Mouse (Mus musculus): ENCODE data around the gene Ctbp2. TPM values are rescaled to one million over a fixed set of nuclear protein-coding genes. Genes with fewer than 3 reads are reported as not detected.

Gene Ctbp2
- total RNA-seq, 1 experiment, result 241 TPM

- Histone ChIP-seq H3K9ac (ENCODE audit: insufficient read depth, low read depth, low read length, poor library complexity, severe bottlenecking) (no peak overlapping the region), H3K36me3 (ENCODE audit: control insufficient read depth, insufficient read depth, low read length, poor library complexity, severe bottlenecking) (peaks cover 92% of the 10 kb centered on the region), H3K4me3 (ENCODE audit: insufficient read depth in 1 of 2, low read depth in 1 of 2, low read length in 2 of 2, poor library complexity in 1 of 2, severe bottlenecking in 1 of 2) (no peak overlapping the region), H3K9me3 (ENCODE audit: control insufficient read depth, insufficient read depth, low read depth, low read length) (no peaks in the 10 kb centered on the region), H3K27ac (ENCODE audit: insufficient read depth, low read depth, low read length, poor library complexity, severe bottlenecking) (no peak overlapping the region), H3K4me1 (ENCODE audit: control insufficient read depth in 2 of 2, insufficient read depth in 2 of 2, low read length in 2 of 2, poor library complexity in 1 of 2) (peaks cover 4 to 7% of the 10 kb centered on the region in 2 experiments; a peak in 2 of 4 replicates)
- TF ChIP-seq ZNF384 (IDR thresholded peaks at IDR 0.05; ENCODE audit: low read depth, low read length) (no peak), MAFK (IDR thresholded peaks at IDR 0.05; ENCODE audit: insufficient read depth, low read depth, low read length) (no peak), CHD2 (IDR thresholded peaks at IDR 0.05; ENCODE audit: low read depth, low read length) (no peak), ZC3H11A (IDR thresholded peaks at IDR 0.05; ENCODE audit: borderline replicate concordance, low read depth, low read length) (no peak), HCFC1 (IDR thresholded peaks at IDR 0.05; ENCODE audit: borderline replicate concordance, insufficient read depth, low read length) (no peak)
- in situ Hi-C loops (cut with MboI; ENCODE audit: low sequenced_read_pairs in 2 of 2, unreplicated experiment in 2 of 2), result no loop called here
- no peak for DNase-seq (ENCODE audit: low read depth, low spot score)
Observed at GRCm38 (mm10) chr7:132999061-132999460, 125.1 kb downstream of the Ctbp2 start.

GRCm38 (mm10) chr7:132998639-132999038, 125.5 kb downstream of the Ctbp2 start:
- no peak for DNase-seq (ENCODE audit: low read depth, low spot score)
- in situ Hi-C loops (cut with MboI; ENCODE audit: low sequenced_read_pairs in 2 of 2, unreplicated experiment in 2 of 2), result no loop called here
- Histone ChIP-seq H3K9me3 (ENCODE audit: control insufficient read depth, insufficient read depth, low read depth, low read length) (no peaks in the 10 kb centered on the region), H3K9ac (ENCODE audit: insufficient read depth, low read depth, low read length, poor library complexity, severe bottlenecking) (no peak overlapping the region), H3K36me3 (ENCODE audit: control insufficient read depth, insufficient read depth, low read length, poor library complexity, severe bottlenecking) (peaks cover 95% of the 10 kb centered on the region), H3K4me3 (ENCODE audit: insufficient read depth in 1 of 2, low read depth in 1 of 2, low read length in 2 of 2, poor library complexity in 1 of 2, severe bottlenecking in 1 of 2) (no peak overlapping the region), H3K27ac (ENCODE audit: insufficient read depth, low read depth, low read length, poor library complexity, severe bottlenecking) (no peak overlapping the region), H3K4me1 (ENCODE audit: control insufficient read depth in 2 of 2, insufficient read depth in 2 of 2, low read length in 2 of 2, poor library complexity in 1 of 2) (peaks cover 3 to 6% of the 10 kb centered on the region in 2 experiments; a peak in 2 of 4 replicates)
- TF ChIP-seq MAFK (IDR thresholded peaks at IDR 0.05; ENCODE audit: insufficient read depth, low read depth, low read length) (no peak), HCFC1 (IDR thresholded peaks at IDR 0.05; ENCODE audit: borderline replicate concordance, insufficient read depth, low read length) (no peak), ZNF384 (IDR thresholded peaks at IDR 0.05; ENCODE audit: low read depth, low read length) (no peak), CHD2 (IDR thresholded peaks at IDR 0.05; ENCODE audit: low read depth, low read length) (no peak), ZC3H11A (IDR thresholded peaks at IDR 0.05; ENCODE audit: borderline replicate concordance, low read depth, low read length) (no peak)

- Histone ChIP-seq H3K9ac (ENCODE audit: insufficient read depth, low read depth, low read length, poor library complexity, severe bottlenecking) (no peak overlapping the region), H3K9me3 (ENCODE audit: control insufficient read depth, insufficient read depth, low read depth, low read length) (no peaks in the 10 kb centered on the region), H3K4me3 (ENCODE audit: insufficient read depth in 1 of 2, low read depth in 1 of 2, low read length in 2 of 2, poor library complexity in 1 of 2, severe bottlenecking in 1 of 2) (no peak overlapping the region), H3K4me1 (ENCODE audit: control insufficient read depth in 2 of 2, insufficient read depth in 2 of 2, low read length in 2 of 2, poor library complexity in 1 of 2) (peaks cover 0 to under 1% of the 10 kb centered on the region in 2 experiments; a peak in 1 of 4 replicates), H3K36me3 (ENCODE audit: control insufficient read depth, insufficient read depth, low read length, poor library complexity, severe bottlenecking) (peaks cover 90% of the 10 kb centered on the region), H3K27ac (ENCODE audit: insufficient read depth, low read depth, low read length, poor library complexity, severe bottlenecking) (no peak overlapping the region)
- no peak for DNase-seq (ENCODE audit: low read depth, low spot score)
- in situ Hi-C loops (cut with MboI; ENCODE audit: low sequenced_read_pairs in 2 of 2, unreplicated experiment in 2 of 2), result no loop called here
- TF ChIP-seq MAFK (IDR thresholded peaks at IDR 0.05; ENCODE audit: insufficient read depth, low read depth, low read length), result no peak
- TF ChIP-seq CHD2 (IDR thresholded peaks at IDR 0.05; ENCODE audit: low read depth, low read length), result no peak
- no peak for TF ChIP-seq ZNF384 (IDR thresholded peaks at IDR 0.05; ENCODE audit: low read depth, low read length)
- TF ChIP-seq ZC3H11A (IDR thresholded peaks at IDR 0.05; ENCODE audit: borderline replicate concordance, low read depth, low read length), result no peak
- no peak for TF ChIP-seq HCFC1 (IDR thresholded peaks at IDR 0.05; ENCODE audit: borderline replicate concordance, insufficient read depth, low read length)
Observed at GRCm38 (mm10) chr7:132996391-132996790, 127.8 kb downstream of the Ctbp2 start.

GRCm38 (mm10) chr7:132994628-132995191, 129.4 kb downstream of the Ctbp2 start:
- Histone ChIP-seq H3K36me3 (ENCODE audit: control insufficient read depth, insufficient read depth, low read length, poor library complexity, severe bottlenecking) (peaks cover 90% of the 10 kb centered on the region), H3K4me1 (ENCODE audit: control insufficient read depth in 2 of 2, insufficient read depth in 2 of 2, low read length in 2 of 2, poor library complexity in 1 of 2) (no peaks in the 10 kb centered on the region; a peak in 1 of 4 replicates), H3K9ac (ENCODE audit: insufficient read depth, low read depth, low read length, poor library complexity, severe bottlenecking) (no peak overlapping the region), H3K4me3 (ENCODE audit: insufficient read depth in 1 of 2, low read depth in 1 of 2, low read length in 2 of 2, poor library complexity in 1 of 2, severe bottlenecking in 1 of 2) (no peak overlapping the region), H3K9me3 (ENCODE audit: control insufficient read depth, insufficient read depth, low read depth, low read length) (no peaks in the 10 kb centered on the region), H3K27ac (ENCODE audit: insufficient read depth, low read depth, low read length, poor library complexity, severe bottlenecking) (no peak overlapping the region)
- TF ChIP-seq ZNF384 (IDR thresholded peaks at IDR 0.05; ENCODE audit: low read depth, low read length) (no peak), MAFK (IDR thresholded peaks at IDR 0.05; ENCODE audit: insufficient read depth, low read depth, low read length) (no peak), CHD2 (IDR thresholded peaks at IDR 0.05; ENCODE audit: low read depth, low read length) (no peak), HCFC1 (IDR thresholded peaks at IDR 0.05; ENCODE audit: borderline replicate concordance, insufficient read depth, low read length) (no peak), ZC3H11A (IDR thresholded peaks at IDR 0.05; ENCODE audit: borderline replicate concordance, low read depth, low read length) (no peak)
- DNase-seq (ENCODE audit: low read depth, low spot score), result no peak
- in situ Hi-C loops (cut with MboI; ENCODE audit: low sequenced_read_pairs in 2 of 2, unreplicated experiment in 2 of 2), result no loop called here
